Mouse (Mus musculus) c-Kit-negative CD71-positive TER-119-positive erythroid progenitor cells, embryonic 14.5 days (primary cell): Measurements from ENCODE around the gene Prdm1.

Experiments
- DNase-seq: peaks from one replicate; pipeline ENCODE4 v3.0.0-alpha.2; 2013; ENCODE audit warnings: low read depth, low spot score

Gene Prdm1

DNA sequence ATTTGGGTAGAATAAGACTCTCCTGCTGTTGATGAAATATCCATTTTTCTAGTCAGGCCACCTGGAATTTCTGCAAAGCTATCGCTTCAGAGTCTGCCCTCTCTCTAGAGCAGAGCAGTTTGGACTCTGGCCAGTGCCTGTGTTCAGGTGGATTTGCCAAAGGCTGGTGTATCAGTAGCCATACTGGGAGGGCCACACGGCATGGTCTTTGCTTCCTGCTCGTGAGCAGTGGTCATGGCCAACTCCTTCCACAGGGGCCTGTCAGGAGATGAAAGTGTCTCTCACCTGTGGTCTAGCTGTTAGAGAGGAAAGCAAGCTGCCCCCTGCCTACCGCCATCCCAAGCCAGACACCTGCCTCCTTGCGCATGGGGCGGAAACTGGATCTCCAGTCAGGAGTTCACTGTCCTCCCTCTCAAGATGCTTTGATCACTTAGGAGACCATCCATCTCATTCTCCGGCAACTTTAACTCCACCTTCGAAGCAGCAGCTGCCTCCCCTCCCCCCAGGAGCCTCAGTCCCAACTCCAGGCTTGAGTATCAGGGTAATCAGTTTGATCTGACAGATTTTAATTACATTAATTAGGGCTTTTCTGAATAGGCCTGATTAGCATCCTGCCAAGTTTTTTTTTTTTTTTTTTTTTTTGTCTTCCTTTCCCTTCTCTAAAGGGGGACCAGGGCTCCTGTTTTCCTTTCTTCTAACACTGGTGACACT is 35.3 kb downstream of the Prdm1 start:
- DNase-seq: no peak

DNA sequence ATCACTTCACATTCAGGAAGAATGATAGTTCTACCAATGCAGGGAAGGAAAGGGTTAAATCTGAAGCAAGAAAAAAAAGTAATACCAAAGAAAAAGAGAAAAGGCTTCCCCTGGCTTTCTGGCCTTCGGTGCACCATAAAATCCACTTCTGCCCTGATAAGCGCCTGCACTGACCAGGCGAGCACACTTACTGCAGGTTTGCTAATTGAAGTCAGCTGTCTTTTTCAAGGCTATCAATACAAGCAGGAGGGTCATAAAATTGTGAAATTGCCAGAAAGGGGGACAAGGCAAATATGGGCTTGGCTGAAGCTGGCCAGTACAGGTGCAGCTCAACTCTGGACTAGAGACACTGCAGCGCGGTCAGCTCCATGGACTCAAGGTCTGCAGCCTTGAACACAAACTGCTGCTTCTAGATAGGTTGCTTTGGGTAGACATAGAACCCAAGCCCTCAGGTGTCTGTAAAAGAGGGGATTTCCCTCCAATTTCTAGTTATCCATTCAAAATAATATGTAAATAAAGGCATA is 37.3 kb downstream of the Prdm1 start:
- no peak for DNase-seq

DNA sequence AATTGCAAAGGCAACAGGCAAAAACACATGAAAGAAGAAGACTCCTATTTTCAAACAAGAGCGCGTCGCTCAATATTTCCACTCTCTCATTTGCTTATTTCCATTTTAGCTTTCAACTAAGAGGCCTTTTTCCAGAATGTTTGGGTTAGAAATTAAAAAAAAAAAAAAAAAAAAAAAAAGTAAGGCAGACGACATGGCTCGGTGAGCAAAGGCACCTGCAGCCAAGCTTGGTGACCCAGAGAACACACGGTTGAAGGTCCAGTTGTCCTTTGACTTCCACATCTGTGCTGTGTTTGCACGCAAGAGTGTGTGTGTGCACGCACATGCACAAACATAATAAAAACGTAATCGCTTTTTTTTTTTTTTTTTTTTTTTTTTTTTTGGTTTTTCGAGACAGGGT is 41.2 kb downstream of the Prdm1 start:
- no peak for DNase-seq

DNA sequence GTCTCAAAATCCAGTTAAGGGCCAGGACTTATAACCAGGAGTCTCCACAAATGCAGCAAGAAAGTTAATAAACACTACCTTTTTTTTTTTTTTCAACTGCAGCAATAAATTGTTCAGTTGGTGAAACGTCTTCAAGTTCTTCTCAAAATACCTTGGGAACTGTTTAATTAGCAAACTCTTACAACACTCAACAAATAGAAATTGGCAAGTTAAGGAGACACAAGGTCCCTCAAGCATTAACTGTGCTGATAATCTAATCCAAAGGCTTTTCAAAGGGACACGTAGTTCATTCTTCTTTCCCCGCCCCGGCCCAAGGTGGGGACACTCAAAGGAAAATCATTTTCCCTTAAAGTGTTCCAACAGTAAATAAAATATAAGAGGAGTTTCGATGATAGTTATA is 44.2 kb downstream of the Prdm1 start:
- DNase-seq: no peak

DNA sequence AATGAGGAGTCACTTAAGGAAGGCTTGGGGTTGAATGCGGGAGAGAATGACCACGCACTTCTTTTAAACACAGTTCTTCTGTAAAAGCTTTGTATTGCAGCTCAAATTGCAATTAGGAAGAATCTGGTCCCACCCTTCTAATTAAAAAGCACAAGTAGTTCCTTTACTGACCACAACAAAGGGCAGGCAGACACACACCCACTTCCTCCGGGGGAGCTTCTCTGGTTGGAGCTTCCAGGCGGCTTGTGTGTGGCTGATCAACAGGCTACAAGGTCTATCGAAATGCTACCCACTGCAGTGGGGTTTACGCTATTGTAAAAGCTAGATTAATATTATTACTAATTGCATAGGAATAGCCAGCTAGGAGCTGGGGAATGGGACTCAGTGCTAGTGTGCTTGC is 45.2 kb downstream of the Prdm1 start:
- no peak for DNase-seq

DNA sequence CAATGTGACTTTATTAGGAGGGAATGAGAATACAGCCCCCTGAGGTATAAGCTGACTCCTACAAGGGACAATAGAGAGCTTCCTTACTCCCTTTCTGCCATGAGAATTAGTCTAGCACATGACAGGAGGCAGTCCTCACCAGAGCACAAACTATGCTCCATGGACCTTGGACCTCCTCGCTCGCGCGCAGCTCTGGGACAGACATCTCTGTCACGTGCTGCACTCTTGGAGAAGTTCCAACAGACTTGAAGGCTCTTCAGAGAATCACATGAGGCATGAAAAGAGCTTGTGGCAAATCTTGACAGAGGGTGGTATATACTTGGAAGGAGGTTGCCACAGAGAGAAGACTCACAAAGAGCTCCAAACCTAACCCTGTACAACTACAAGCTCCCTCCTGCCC is 46.9 kb downstream of the Prdm1 start:
- no peak for DNase-seq

DNA sequence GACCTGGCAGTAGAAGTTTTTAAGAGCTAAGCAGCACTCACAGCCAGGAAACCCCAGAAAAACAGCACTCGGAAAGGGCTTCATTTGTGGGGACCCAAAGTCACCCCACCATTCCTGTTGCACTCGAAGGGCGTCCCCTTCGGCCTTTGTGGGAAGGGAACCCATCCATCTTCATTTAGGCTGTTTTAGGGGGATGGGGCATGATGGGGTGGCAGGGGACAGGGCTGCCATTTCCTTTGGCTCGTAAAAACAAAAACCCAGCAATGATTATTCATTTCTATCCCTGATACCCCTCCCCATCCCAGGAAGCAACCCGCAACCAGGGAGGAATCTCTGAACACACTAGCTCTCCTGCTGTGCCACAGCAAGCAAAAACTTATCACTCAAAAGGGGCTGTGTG is 49.0 kb downstream of the Prdm1 start:
- no peak for DNase-seq

DNA sequence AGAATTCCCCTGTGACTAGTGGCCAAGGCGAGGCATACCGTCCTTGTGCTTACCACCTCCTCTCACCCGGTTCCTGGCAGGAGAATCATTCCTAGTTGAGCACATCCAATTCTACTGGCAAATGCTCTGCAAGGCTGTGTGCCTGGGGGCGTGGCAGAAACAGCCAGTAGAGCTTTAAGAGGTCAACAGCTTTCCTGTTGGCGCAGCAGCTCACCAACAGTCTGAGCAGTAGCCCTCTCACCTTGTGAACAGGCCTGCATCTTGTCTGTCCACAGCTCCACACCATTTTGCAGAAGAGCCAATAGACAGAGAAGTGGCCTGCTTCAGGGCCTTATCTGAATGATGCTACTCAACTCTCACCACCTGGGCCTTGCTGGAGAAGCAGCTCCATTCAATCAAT is 50.2 kb downstream of the Prdm1 start:
- DNase-seq: no peak

DNA sequence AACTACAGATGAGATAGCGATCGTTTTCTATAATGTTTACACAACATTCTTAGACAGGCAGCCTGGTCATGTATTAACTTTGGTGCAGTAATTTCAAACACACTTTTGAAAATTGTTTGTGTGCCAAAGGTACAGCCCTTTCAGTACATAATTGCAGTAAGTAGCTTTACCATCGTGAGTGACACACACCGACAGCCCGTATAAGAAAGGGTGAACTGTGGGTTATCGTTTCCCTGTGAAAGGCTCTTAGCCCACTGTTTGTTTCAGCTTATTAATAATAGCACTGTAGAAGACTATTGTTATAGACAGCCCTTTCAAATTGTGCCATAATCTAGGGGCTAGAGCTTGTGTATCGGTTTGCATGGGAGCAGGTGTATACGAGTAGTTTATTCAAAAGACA is 51.1 kb downstream of the Prdm1 start:
- DNase-seq: no peak

DNA sequence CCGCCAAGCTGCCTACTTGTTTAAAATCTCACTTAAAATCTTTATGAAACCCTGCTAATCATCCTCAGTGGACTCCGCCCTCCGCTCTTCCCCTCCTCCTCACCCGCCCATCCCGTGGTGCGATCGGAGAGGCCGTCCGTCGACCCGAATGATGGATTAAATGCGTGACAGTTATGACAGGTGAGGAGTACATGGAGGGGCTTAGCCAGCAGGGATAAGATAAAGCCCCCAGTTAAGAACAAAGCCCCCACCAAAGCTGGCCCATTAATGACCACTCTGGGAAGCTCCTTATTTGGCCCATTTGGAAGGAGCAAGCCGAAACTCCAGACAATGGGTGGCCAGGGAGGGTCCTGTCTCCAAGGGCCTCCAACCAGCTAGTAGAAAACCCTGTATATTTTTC is 51.8 kb downstream of the Prdm1 start:
- no peak for DNase-seq

DNA sequence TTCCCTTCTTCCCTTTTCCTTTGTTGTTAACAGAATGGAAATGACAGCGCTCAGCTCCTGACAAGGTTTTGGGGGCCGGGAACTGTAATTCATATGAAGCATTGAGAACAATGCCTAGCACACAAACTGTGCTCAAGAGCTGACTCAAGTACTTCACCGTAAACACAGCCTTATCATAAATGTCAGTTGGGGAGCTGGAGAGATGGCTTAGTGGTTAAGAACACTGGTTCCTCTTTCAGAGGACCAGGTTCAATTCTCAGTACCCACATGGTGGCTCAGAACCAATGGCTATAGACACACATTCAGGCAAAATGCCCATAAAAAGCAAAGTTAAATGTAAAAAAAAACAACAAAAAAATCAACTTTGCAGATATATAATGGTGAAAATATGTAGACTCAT is 52.9 kb downstream of the Prdm1 start:
- no peak for DNase-seq

DNA sequence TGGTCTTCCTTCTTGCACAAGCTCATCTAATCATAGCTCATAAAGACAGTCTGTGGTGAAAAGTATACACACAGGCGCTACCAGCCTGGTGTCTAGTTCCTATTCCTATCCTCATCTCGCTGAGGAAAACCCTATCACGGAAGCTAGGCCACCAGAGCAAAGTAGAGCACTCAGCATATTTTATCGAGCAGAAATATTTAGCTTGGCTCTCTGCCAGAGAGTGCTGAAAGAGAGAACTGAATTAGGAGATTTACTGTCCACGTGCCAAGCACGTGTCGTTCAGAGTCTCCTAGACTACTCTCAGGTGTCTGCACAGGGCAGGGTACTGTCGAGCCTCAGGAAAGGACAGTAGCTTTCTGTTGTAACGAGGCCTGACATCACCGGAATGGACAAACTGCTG is 54.0 kb downstream of the Prdm1 start:
- no peak for DNase-seq

DNA sequence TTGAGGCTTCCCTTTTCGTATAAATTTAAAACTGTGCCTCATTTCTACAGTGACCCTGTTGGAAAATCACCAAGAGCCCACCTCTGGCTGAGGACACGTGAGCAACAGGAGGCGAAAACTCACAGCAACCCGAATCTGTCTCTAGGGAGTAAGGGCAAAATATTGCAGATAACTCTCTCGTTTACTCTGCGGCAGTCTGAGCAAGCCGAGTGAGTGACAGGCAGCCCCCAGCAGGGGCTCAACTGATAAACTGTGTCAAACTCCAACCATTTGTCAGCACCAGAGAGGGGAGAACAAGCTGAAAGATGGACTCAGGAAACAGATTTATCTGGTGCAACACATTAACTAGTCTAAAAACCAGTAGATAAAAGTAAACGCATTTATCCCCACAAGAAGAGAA is 62.7 kb downstream of the Prdm1 start:
- DNase-seq: no peak

DNA sequence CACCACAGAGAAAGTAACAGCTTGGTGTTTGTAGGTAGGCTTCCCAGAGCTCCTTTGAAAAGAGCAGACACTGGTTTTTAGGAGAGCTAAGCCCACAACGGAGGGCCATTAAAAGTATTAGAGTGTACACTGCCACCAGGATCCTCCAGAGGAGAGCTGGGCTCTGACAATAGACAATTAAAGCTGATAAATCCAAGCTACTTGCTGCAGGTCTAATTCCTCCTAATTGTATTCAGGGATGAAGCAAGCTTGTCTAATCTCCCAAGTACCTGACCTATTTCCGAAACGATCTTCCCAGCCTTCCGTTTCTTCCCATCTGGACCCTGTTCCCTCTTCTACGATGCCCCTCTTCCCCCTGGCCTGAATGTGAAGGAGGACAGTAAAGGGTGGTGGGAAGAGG is 63.7 kb downstream of the Prdm1 start:
- no peak for DNase-seq

DNA sequence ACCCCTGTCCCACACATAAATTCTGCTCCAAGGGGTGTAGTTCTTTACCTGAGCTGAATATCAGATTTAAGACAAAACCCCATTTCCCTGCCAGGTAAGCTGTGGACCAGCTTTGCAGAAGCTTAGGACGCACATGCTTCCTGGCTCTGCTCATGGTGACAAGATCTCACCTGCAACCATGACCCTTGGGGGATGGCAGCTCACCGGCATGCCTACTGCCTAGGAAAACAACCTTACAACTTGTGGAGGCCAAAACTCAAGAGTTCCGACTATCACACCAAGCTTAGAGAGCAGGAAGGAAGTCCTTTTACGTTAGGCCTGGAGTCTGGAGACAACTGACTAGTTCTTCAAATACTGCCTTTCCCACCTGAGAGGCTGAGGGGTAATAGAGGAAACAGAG is 64.4 kb downstream of the Prdm1 start:
- no peak for DNase-seq

DNA sequence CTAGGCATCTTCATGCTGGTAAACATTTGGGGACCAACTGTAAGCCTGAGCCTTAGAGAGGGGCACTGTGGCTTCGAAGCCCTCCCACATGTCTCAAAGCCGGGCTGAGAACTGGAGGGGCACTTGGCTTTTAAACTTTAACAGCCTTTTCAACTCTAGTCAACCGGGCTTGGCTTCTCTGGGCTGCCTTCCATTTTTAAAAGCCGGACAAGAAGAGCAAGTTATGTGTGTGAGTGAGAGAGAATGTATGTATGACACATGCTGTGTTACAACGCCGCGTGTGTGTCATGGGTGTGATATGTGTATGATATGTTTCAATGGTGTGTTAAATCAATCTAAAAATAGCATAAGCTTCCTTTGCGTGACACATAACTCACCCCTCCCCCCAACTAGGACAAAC is 66.0 kb downstream of the Prdm1 start:
- DNase-seq: no peak

DNA sequence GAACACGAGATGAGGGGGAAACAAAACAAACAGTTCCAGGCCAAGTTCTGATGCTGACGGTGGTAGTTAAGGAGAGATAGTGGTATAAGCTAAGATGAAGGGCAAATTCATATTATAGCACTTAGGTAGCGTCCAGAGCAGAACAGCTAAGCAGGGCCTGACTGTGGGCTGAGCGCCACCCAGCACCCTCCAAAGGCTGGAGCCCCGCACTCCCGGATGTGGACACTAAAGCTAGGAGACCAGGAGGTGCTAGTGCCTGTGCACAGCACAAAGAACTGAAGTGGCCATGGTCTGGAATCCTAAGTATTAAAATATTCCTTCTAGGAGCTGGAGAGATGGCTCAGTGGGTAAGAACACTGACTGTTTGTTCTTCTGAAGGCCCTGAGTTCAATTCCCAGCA is 67.2 kb downstream of the Prdm1 start:
- no peak for DNase-seq

DNA sequence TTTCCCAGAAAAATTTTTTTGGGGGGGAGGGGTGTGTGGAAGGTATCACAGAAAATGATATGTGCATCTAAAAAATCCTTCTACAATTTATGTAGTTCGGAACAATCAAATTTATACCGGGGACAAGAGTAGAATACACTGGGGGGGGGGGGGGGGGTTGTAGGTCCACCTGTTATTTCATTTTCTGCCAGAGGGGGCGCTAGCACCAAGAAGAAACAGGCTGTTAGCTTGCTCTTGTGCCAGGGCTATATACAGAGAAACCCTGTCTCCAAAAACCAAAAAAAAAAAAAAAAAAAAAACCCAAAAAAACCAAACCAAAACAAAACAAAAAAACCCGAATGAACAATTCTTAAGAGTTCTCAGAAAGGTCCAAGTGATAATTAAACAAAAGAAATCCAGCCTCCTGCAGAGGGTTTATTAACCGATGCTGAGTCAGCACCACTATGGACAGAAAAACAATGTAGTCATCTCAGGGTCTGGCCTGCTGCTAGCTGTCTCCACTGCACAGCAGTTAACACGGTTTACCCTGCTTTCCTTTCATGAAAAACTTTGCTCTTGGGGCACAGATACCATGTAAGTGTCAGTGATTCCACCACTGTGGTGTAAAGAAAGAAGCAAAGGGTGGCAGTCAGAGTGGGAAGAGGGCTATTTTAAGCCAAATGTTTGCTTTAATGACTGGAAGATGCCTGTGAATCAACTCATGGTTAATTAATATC is 68.0 kb downstream of the Prdm1 start:
- DNase-seq: no peak

DNA sequence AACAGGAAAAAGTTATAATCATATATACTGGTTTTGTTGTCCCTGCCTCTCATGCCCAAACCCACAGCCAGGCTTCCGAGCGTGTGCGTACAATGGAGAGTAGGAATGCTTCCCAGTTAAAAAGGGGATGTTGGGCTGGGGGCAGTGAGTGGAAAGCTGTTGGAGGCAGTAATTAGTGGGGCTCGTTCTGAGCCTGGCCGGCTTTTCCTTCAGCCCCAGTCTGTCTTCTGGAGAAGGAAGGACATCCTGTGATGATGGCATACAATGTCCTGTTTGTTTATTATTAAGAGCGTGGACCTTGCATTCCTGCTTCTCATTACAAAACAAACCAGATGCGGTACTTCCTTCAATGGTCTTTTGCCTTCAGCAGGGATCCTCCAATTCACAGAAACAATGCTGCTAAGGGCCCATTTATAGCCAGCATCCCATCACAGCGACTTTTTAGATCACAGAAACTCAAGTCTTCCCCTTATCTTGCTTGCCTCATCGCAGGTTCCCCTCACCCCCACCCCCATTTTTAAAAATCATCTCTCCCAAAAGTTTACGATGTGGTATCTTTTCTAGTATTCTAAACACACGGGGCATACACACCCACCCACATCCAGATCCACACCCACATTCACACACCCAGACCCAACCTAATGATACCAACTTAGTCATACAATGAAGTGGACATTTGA is 68.8 kb downstream of the Prdm1 start:
- DNase-seq: no peak

DNA sequence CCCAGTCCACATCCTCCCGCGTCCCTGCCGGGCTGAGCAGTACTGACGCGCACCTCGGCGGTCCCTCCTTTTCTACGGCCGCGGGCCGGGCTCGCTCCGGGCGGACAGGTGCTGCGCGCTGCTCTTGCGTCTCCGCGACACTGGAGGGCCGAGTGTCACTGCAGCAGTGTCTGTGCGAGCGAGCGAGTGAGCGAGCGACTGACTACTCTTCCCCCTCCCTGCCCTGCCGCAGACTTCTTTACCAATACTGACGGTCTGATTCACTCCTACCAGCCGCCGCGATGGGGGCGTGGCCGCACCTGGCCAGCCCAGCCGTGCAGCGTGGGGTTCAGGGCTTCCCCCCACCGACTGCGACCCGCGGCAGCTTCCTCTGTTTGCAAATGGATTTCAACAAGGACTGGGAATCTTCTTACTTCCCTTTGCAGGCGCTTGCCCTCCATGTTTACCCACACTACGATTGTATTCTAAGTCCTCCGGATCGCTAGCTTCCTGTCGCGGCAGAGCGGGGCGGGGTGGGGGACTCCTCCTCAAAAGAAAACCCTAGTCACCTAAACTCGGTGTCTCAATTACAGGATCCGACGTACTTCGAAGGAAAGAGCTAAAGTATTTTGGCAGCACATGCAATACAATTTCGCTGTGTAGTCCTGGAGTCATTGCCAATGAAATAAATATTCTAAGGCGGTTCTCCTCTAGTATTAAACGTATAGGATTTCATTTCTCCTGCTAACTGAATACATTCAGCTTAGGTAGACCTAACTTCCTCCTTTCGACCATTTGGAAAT is 69.6 kb downstream of the Prdm1 start:
- no peak for DNase-seq

DNA sequence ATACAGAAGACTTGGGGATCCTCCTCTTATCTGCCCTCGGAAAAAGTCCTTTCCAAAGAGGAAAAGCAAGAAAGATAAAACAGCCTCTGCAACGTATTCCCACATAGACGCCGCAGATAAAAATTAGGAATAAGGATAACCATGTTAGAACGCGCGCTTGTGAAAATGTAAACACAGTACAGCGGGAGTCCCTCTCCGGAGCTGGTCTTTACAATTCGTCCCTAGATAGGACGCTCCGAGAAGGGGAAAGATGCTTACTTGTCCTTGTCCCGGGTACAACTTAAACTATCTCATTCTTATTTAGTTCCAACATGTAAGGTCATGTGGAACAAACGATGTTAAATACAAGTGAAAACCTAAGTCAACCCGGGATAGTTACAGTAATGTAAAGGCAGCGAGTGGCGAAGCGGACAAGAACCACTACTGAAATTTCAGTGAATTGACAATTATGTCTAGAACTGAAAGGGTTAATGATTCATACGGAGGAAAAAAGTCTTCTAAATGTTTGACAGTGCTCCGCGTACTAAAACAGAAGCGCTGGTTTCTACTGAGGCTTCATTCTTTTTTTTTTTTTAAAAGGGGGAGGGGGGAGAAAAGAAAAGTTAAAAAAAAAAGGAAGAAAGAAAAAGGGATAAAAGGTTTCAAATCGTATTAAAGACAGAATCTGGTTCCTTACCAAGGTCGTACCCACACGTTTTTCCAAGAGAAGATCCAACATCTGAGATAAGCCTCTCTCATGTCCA is 70.3 kb downstream of the Prdm1 start:
- no peak for DNase-seq
